Mouse (Mus musculus): ENCODE data around the gene Ccdc39.

DNA sequence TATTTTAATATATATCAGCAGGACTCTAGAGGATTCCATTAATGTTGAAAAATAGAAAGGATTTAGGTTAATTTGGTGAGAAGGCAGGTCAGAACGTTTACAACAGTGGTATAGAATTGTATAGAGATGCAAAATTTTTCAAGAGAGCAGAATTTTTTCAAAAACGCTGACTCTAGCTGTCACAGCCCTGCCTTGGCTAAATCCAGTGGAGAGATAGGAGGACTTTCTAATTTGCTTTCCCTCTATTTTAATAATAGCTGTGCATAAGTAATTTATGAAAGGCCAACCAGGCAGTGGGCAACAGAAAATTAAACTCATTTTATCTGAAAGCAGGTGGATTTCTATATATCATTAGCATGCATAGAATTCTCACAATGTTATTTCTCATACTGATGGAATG is 38.6 kb upstream of the Ccdc39 start:
- TF ChIP-seq CTCF (IDR thresholded peaks at IDR 0.05; ENCODE audit: low read depth, low read length) (no peak), POLR2A (IDR thresholded peaks at IDR 0.05; ENCODE audit: borderline replicate concordance, low read depth, low read length) (no peak)
